10 mouse cellular contexts compared by ENCODE assay signal in genomic region chr6:67195148-67195611, GRCm38 (mm10). TPM values are rescaled to one million over a fixed set of nuclear protein-coding genes. Genes with fewer than 3 reads are reported as not detected.
DNase-seq lines count a peak whose midpoint lies in the region; ATAC-seq and TF ChIP-seq lines count a peak whose summit lies in the region.
"Had no signal": no experiment of that assay in that cellular context is flagged by ENCODE, and none has a peak within 500 bp of the region (broad histone marks: within the 10 kb centered on the region; RNA-seq: fewer than 3 reads in every experiment).

No protein-coding gene starts in this region.

- no peaks in the 10 kb centered on the region for H3K9me3 ChIP-seq in hindbrain, embryonic 10.5 days
- H3K9me3 ChIP-seq in hindbrain, postnatal 0 days (ENCODE audit: low read length): no peaks in the 10 kb centered on the region
- no peaks in the 10 kb centered on the region for H3K9me3 ChIP-seq in forebrain, embryonic 15.5 days
- H3K9me3 ChIP-seq: liver, embryonic 15.5 days had no signal

- ATAC-seq in hindbrain, postnatal 0 days: no peak; the same call in 1 of the 2 replicates
- 0 out of 2 replicates have a peak, but pooled peaks have one; percentile 43 for ATAC-seq in forebrain, embryonic 15.5 days (replicated peaks)
- ATAC-seq in megakaryocyte progenitor cell, adult 5-6 weeks (replicated peaks; ENCODE audit: poor library complexity): peak; percentile 33; the same call in 1 of the 2 replicates

- no peak overlapping the region for H3K4me3 ChIP-seq in hindbrain, embryonic 10.5 days
- no peak overlapping the region for H3K4me3 ChIP-seq in hindbrain, postnatal 0 days (ENCODE audit: low read length)
- no peak overlapping the region for H3K4me3 ChIP-seq in forebrain, embryonic 15.5 days
- H3K4me3 ChIP-seq: erythroblast, embryonic 14.5 days; liver, embryonic 15.5 days had no signal

- no peak for TF ChIP-seq CTCF in hindbrain, postnatal 0 days (IDR thresholded peaks at IDR 0.05; ENCODE audit: low read depth)

- no peak overlapping the region for H3K9ac ChIP-seq in hindbrain, postnatal 0 days (replicated peaks; ENCODE audit: low read length)
- no peak overlapping the region for H3K9ac ChIP-seq in forebrain, embryonic 15.5 days (replicated peaks)
- H3K9ac ChIP-seq: liver, embryonic 15.5 days had no signal

- peaks cover 12% of the 10 kb centered on the region for H3K4me1 ChIP-seq in hindbrain, embryonic 10.5 days (replicated peaks)
- H3K4me1 ChIP-seq in hindbrain, postnatal 0 days (ENCODE audit: insufficient read depth, low read length): no peaks in the 10 kb centered on the region
- H3K4me1 ChIP-seq in forebrain, embryonic 15.5 days: 0 out of 2 replicates have a peak, but pooled peaks cover under 1% of the 10 kb centered on the region
- H3K4me1 ChIP-seq: liver, embryonic 15.5 days had no signal

- peak; percentile 33 for DNase-seq in hindbrain, embryonic 10.5 days (ENCODE audit: low spot score)
- no peak for DNase-seq in hindbrain, postnatal 0 days (ENCODE audit: low spot score)
- DNase-seq in embryo, embryonic 10.5 days (ENCODE audit: low spot score): peak; percentile 49
- no peak for DNase-seq in thymus, adult 18-20 months
- no peak for DNase-seq in B cell, adult 2 months
- no peak for DNase-seq in spleen, adult 12 weeks (ENCODE audit: low spot score)

- no peaks in the 10 kb centered on the region for H3K27me3 ChIP-seq in hindbrain, embryonic 10.5 days (ENCODE audit: insufficient read depth, poor library complexity, severe bottlenecking)
- no peaks in the 10 kb centered on the region for H3K27me3 ChIP-seq in hindbrain, postnatal 0 days (ENCODE audit: insufficient read depth, low read length)
- H3K27me3 ChIP-seq in forebrain, embryonic 15.5 days: no peaks in the 10 kb centered on the region

- H3K4me2 ChIP-seq in hindbrain, postnatal 0 days (ENCODE audit: low read depth, low read length): no peak overlapping the region
- no peak overlapping the region for H3K4me2 ChIP-seq in forebrain, embryonic 15.5 days (replicated peaks)
- H3K4me2 ChIP-seq: liver, embryonic 15.5 days had no signal

- no peak overlapping the region for H3K27ac ChIP-seq in hindbrain, embryonic 10.5 days
- H3K27ac ChIP-seq in hindbrain, postnatal 0 days: no peak overlapping the region
- H3K27ac ChIP-seq in forebrain, embryonic 15.5 days (replicated peaks): no peak overlapping the region
- H3K27ac ChIP-seq: liver, embryonic 15.5 days had no signal

- no peaks in the 10 kb centered on the region for H3K36me3 ChIP-seq in hindbrain, embryonic 10.5 days
- H3K36me3 ChIP-seq in hindbrain, postnatal 0 days (ENCODE audit: insufficient read depth, low read length): no peaks in the 10 kb centered on the region
- H3K36me3 ChIP-seq in forebrain, embryonic 15.5 days: no peaks in the 10 kb centered on the region
- H3K36me3 ChIP-seq: liver, embryonic 15.5 days had no signal

- 26% methylated on average over 7 of the region's 7 CpGs for WGBS in hindbrain, embryonic 10.5 days
- 26% methylated on average over 7 of the region's 7 CpGs for WGBS in hindbrain, postnatal 0 days
- WGBS in forebrain, embryonic 15.5 days: 17% methylated on average over 7 of the region's 7 CpGs

RNA-seq across cellular contexts. Expression of gene Serbp1, which starts 42.8 kb away (rescaled TPM):
- polyA plus RNA-seq in hindbrain, embryonic 10.5 days (2016; fragmentation: Nextera tagmentation; extraction: Ambion mirVana): 346 and 483 TPM in 2 replicates
- total RNA-seq in hindbrain, postnatal 0 days (2014; rRNA removed): 134 and 177 TPM in 2 replicates
- 283 and 302 TPM in 2 replicates for polyA plus RNA-seq in hindbrain, postnatal 0 days (2015; fragmentation: Nextera tagmentation; extraction: Ambion mirVana)
- polyA plus RNA-seq in forebrain, embryonic 15.5 days (2015; fragmentation: Nextera tagmentation; extraction: Ambion mirVana): 316 and 328 TPM in 2 replicates
- 1,237 and 1,242 TPM in 2 replicates for total RNA-seq in megakaryocyte progenitor cell, adult 5-6 weeks (2015)
- 2,350 and 2,917 TPM in 2 replicates for total RNA-seq in megakaryocyte progenitor cell, adult 5-6 weeks (2017)

Comparison
In these comparisons a context has a peak if more than half of its experiments do, and no peak if none do; other contexts are left out.
1. DNase-seq: peak in hindbrain, embryonic 10.5 days (single experiment) and embryo, embryonic 10.5 days (single experiment); none in hindbrain, postnatal 0 days (single experiment), thymus, adult 18-20 months (0 of 2), B cell, adult 2 months (0 of 2) and spleen, adult 12 weeks (single experiment).